ENCODE assay signal across 8 mouse cellular contexts in genomic region chr13:4771120-4772075, GRCm38 (mm10).
DNase-seq lines count a peak whose midpoint lies in the region; ATAC-seq and TF ChIP-seq lines count a peak whose summit lies in the region.

No protein-coding gene starts in this region.

- 43% methylated on average over 12 of the region's 12 CpGs for WGBS in hindbrain, embryonic 15.5 days

- H3K27me3 ChIP-seq in hindbrain, embryonic 15.5 days, result no peaks in the 10 kb centered on the region

- H3K36me3 ChIP-seq in hindbrain, embryonic 15.5 days, result no peaks in the 10 kb centered on the region

- no peaks in the 10 kb centered on the region for H3K9me3 ChIP-seq in hindbrain, embryonic 15.5 days

- H3K27ac ChIP-seq in gastrocnemius, adult 2 months, result peak overlapping the region; percentile 96
- H3K27ac ChIP-seq in hindbrain, embryonic 15.5 days (replicated peaks), result 0 out of 2 replicates have a peak overlapping the region, but pooled peaks have one; percentile 7

- no peak overlapping the region for H3K9ac ChIP-seq in hindbrain, embryonic 15.5 days

- peak; percentile 96 for ATAC-seq in hindbrain, embryonic 15.5 days (ENCODE audit: low FRiP score, low read depth)

- peak; percentile 43 for TF ChIP-seq CTCF in gastrocnemius, adult 2 months (IDR thresholded peaks at IDR 0.05)

- intact Hi-C loops in gastrocnemius, adult 2 months (cut with DNase I), result loop anchor here (1.0 to 10.0 kb wide), 5 partner anchors 104 to 1091 kb away; partner anchors contain the start of gene Klf6

- DNase-seq in adipocyte (ENCODE audit: low spot score), result peak; percentile 96
- DNase-seq in cerebellum, postnatal 36 days, result peak; percentile 25 to 39
- DNase-seq in gastrocnemius, adult 2 months, result peak; percentile 90
- peak; percentile 18 to 25 for DNase-seq in layer of hippocampus, postnatal 25 days (ENCODE audit: extremely low spot score in 1 of 2, low spot score in 1 of 2)
- peak; percentile 93 for DNase-seq in lung, postnatal 10 days
- DNase-seq in retina, adult 2 months (ENCODE audit: low read depth, low spot score), result peak; percentile 15
- no peak for DNase-seq in B cell, adult 2 months

- no peak overlapping the region for H3K4me2 ChIP-seq in hindbrain, embryonic 15.5 days

- peak overlapping the region; percentile 40 for H3K4me3 ChIP-seq in gastrocnemius, adult 2 months
- no peak overlapping the region for H3K4me3 ChIP-seq in hindbrain, embryonic 15.5 days

- H3K4me1 ChIP-seq in hindbrain, embryonic 15.5 days (replicated peaks), result no peaks in the 10 kb centered on the region

Comparison
In these comparisons a context has a peak if more than half of its experiments do, and no peak if none do; other contexts are left out.
1. DNase-seq: peak in adipocyte (single experiment), cerebellum, postnatal 36 days (2 of 2), gastrocnemius, adult 2 months (single experiment), layer of hippocampus, postnatal 25 days (2 of 2), lung, postnatal 10 days (single experiment) and retina, adult 2 months (single experiment); none in B cell, adult 2 months (0 of 2).